Mouse (Mus musculus) liver, embryonic 14.5 days (tissue): ENCODE measurements around the gene Hoxa5.

Source experiments
- CTCF ChIP-seq: IDR thresholded peaks from 2 replicates; pipeline ENCODE4 v1.5.1; 2016; ENCODE audit warnings: antibody characterized with exemption, low read depth, control low read depth
- EP300 ChIP-seq: IDR thresholded peaks from 2 replicates; pipeline ENCODE4 v1.6.1; 2016; ENCODE audit warnings: antibody characterized with exemption, low read depth

DNA sequence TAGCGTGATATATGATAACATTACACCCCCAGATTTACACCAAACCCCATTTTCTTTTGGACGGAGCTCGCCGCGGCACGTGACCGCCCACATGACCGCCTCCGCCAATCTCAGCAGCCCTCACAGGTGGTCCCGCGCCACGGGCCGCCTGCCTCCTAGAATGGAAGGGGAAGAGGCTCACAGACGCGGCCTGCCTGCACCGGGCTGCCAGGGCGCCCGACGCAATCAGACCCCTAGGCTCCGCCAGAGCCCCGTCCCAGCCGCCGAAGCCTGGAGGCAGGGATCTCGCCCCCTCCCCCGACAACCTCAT is 13.0 kb upstream of the Hoxa5 start:
- no peak for TF ChIP-seq CTCF
- TF ChIP-seq EP300, result no peak
